Mouse (Mus musculus): ENCODE data around the gene Trappc12. TPM values are rescaled to one million over a fixed set of nuclear protein-coding genes. Genes with fewer than 3 reads are reported as not detected.

The Trappc12 gene
- polyA plus RNA-seq, 1 experiment, result 59.7 TPM

DNA sequence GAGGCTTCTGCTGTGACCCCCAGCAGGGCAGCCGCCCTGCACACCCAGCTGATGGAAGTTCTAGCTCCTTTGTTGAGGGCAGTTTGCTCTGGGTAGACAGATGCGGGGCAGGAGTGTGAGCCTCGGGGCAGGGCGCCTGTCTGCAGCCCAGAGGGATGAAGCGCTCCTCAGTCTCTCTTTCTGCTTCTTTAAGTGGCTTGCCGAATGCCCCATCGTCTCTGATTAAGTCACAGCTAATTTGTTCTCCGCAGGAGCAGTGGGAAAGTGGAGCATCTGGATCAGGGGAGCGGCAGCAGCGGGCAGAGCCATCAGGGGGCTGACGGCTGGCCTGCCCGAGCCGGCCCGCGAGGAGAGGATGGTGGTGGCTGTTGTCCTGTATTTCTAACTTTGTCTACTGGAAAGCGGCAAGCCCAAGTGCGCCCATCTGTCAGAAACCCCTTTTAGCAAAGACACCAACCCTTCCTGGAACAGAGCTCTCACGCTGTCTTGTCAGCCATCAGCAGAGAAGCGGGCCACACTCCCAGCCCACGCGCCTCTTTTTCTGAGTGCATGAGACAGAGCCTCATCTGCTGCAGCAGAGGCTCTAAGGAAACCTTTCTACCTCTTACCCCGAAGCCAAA lies 39.6 kb downstream of the Trappc12 start:
- H3K4me3 ChIP-seq (ENCODE audit: insufficient read depth, low read length), result no peak overlapping the region
- TF ChIP-seq POLR2A (IDR thresholded peaks at IDR 0.05; ENCODE audit: extremely low read depth, insufficient read depth, low read length) (peak; percentile 42; the same call in 1 of the 2 replicates), CTCF (IDR thresholded peaks at IDR 0.05; ENCODE audit: extremely low read depth, insufficient read depth, low read length) (no peak)
- H3K4me1 ChIP-seq (ENCODE audit: control insufficient read depth, insufficient read depth, low read length), result peaks cover 10% of the 10 kb centered on the region
- H3K27ac ChIP-seq (ENCODE audit: insufficient read depth, low read length), result peak overlapping the region; percentile 93

DNA sequence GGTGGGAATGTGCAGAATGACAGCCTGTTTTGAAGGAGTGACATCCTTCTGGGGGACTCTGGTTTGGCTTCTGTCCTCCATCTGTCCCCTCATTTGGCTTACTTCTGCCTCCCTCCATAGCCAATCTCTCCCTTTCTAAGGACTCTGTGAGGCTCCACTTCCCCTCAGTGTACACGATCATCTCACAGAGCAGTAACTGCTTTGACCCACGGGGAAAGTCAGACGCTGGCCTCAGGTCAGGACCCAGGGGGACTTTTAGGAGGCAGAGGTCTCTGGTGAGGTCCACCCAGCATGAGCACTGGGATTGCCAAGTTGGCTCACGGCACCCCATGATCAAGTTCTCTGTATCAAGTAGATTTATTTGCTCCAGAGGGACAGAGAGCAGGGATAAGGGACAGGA lies 42.1 kb downstream of the Trappc12 start:
- no peak for TF ChIP-seq CTCF (IDR thresholded peaks at IDR 0.05; ENCODE audit: extremely low read depth, insufficient read depth, low read length)
- no peak for TF ChIP-seq POLR2A (IDR thresholded peaks at IDR 0.05; ENCODE audit: extremely low read depth, insufficient read depth, low read length)
- peaks cover 12% of the 10 kb centered on the region for H3K4me1 ChIP-seq (ENCODE audit: control insufficient read depth, insufficient read depth, low read length)
- H3K27ac ChIP-seq (ENCODE audit: insufficient read depth, low read length), result no peak overlapping the region
- H3K4me3 ChIP-seq (ENCODE audit: insufficient read depth, low read length), result no peak overlapping the region

DNA sequence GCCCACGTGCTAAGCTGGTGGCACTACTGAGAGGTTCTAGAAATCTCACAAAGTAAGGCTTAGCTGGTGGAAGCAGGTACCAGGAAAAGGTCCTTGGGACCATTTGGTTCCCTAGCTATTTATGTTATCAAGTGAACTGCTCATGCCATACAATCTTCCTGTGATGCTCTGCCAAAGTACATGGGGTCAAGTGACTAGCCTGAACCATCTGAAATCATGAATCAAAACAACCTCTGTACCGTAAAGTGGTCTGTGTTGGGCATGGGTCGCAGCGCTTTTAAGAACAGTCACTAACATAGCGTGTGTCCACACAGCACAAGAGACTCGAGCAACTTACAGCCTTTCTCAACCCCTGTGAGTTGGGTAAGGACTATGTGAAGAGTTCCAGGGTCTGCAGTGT lies 45.1 kb downstream of the Trappc12 start:
- H3K4me3 ChIP-seq (ENCODE audit: insufficient read depth, low read length), result no peak overlapping the region
- no peak overlapping the region for H3K27ac ChIP-seq (ENCODE audit: insufficient read depth, low read length)
- peaks cover 9% of the 10 kb centered on the region for H3K4me1 ChIP-seq (ENCODE audit: control insufficient read depth, insufficient read depth, low read length)
- TF ChIP-seq POLR2A (IDR thresholded peaks at IDR 0.05; ENCODE audit: extremely low read depth, insufficient read depth, low read length) (no peak), CTCF (IDR thresholded peaks at IDR 0.05; ENCODE audit: extremely low read depth, insufficient read depth, low read length) (no peak)

DNA sequence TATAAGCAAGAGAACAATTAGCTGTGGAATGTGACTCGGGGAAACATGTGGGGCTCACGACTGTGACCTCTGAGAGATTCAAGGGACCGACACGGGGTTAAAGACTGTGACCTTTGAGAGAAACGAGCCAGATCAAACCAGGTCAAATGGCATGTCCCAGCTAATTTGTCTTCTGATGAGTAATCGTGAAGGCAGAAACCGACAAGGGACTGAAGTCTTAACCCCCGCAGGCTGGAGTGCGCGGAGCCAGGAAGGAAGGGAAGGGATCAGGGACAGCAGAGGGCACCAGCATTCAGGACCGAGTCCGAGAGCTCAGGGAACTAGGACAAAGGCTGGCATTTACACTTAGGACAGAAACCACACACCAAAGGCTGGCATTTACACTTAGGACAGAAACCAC lies 45.9 kb downstream of the Trappc12 start:
- H3K27ac ChIP-seq (ENCODE audit: insufficient read depth, low read length), result no peak overlapping the region
- H3K4me3 ChIP-seq (ENCODE audit: insufficient read depth, low read length), result no peak overlapping the region
- H3K4me1 ChIP-seq (ENCODE audit: control insufficient read depth, insufficient read depth, low read length), result peaks cover 9% of the 10 kb centered on the region
- TF ChIP-seq CTCF (IDR thresholded peaks at IDR 0.05; ENCODE audit: extremely low read depth, insufficient read depth, low read length) (0 out of 2 replicates have a peak, but pooled peaks have one; percentile 15), POLR2A (IDR thresholded peaks at IDR 0.05; ENCODE audit: extremely low read depth, insufficient read depth, low read length) (no peak)

DNA sequence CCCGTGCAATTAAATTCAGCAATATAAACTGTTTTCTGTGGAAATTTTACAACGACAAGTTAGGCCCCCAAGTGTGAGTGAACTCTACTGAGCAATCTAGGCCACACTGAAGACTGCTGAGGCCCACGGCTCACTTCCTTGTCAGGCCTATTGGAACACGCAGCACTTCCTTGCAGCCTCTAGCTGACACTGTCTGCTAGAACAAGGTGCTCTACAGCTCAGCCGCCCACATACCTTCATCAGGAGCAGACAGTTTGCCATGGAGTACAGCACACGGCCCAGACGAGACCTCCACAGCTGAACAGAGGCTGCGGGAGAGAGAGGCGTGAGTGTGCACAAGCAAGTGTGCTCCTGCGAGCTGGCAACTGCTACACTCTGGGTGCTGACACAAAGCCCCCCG lies 49.0 kb downstream of the Trappc12 start:
- no peak overlapping the region for H3K4me3 ChIP-seq (ENCODE audit: insufficient read depth, low read length)
- peaks cover 13% of the 10 kb centered on the region for H3K4me1 ChIP-seq (ENCODE audit: control insufficient read depth, insufficient read depth, low read length)
- peak overlapping the region; percentile 74 for H3K27ac ChIP-seq (ENCODE audit: insufficient read depth, low read length)
- TF ChIP-seq CTCF (IDR thresholded peaks at IDR 0.05; ENCODE audit: extremely low read depth, insufficient read depth, low read length), result no peak

DNA sequence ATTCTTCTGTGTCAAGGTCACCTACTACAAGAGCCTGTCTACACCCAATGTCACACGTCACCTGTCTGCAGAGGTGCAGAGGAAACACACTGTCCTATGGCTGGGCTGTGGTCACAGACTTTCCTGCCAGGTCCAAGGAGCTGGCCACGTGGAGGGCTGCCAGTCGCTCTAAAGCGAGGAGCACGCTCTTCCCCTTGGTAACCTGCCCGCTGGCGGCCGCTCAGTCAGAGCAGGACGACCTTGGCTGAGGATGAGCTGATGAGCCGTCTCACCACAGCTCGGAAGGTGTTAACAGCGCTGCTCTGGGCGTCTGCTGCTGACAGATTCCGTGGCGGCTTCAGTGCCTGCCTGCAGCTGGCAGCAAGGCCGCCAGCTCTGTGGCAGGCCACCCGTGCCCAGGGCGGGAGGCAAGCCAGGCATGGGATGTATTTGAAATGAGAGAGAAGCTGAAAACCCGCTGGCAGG lies 49.7 kb downstream of the Trappc12 start:
- Histone ChIP-seq H3K4me3 (ENCODE audit: insufficient read depth, low read length) (no peak overlapping the region), H3K27ac (ENCODE audit: insufficient read depth, low read length) (peak overlapping the region; percentile 74), H3K4me1 (ENCODE audit: control insufficient read depth, insufficient read depth, low read length) (peaks cover 13% of the 10 kb centered on the region)
- no peak for TF ChIP-seq POLR2A (IDR thresholded peaks at IDR 0.05; ENCODE audit: extremely low read depth, insufficient read depth, low read length)
- TF ChIP-seq CTCF (IDR thresholded peaks at IDR 0.05; ENCODE audit: extremely low read depth, insufficient read depth, low read length), result no peak

DNA sequence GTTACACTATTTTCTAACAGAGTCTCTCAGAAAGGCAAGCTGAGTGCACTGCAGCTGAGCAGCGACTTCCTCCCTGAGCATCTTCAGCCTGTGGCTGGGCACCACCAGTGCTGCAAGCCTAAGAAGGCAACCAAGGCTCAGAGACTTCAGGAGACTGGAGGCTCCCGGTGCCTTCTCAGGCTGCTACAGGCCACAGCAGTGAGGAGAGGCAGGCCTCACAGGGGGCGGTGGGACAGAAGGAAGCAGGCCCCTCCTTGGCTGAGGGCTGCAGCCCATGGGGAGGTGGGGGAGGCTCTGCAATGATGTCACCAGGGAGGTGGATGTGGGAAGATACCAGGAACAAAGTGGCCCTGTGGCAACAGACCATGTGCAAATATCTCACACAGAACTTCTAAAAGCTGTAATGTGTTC lies 50.2 kb downstream of the Trappc12 start:
- Histone ChIP-seq H3K4me3 (ENCODE audit: insufficient read depth, low read length) (no peak overlapping the region), H3K27ac (ENCODE audit: insufficient read depth, low read length) (peak overlapping the region; percentile 74), H3K4me1 (ENCODE audit: control insufficient read depth, insufficient read depth, low read length) (peaks cover 13% of the 10 kb centered on the region)
- TF ChIP-seq CTCF (IDR thresholded peaks at IDR 0.05; ENCODE audit: extremely low read depth, insufficient read depth, low read length) (no peak), POLR2A (IDR thresholded peaks at IDR 0.05; ENCODE audit: extremely low read depth, insufficient read depth, low read length) (no peak)

DNA sequence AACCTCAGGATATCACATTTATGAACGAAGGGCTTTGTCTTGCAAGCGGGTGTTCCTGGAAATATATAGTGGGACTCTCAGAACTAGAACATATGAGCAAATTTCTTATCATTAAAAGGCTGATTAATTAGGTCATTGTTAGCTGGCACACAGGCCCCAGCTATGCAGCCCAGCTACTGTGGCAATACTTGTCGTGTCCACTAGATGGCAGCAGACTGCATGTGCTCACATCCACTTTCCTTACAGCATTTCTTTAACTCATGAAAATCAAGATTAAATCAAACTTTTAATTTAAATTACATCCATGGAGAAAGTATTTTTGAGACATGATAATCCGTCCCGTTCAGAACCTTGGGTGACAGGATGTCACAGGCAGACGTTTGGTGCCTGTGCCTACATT lies 50.6 kb downstream of the Trappc12 start:
- TF ChIP-seq POLR2A (IDR thresholded peaks at IDR 0.05; ENCODE audit: extremely low read depth, insufficient read depth, low read length) (no peak), CTCF (IDR thresholded peaks at IDR 0.05; ENCODE audit: extremely low read depth, insufficient read depth, low read length) (peak; percentile 89)
- Histone ChIP-seq H3K4me3 (ENCODE audit: insufficient read depth, low read length) (no peak overlapping the region), H3K4me1 (ENCODE audit: control insufficient read depth, insufficient read depth, low read length) (peaks cover 12% of the 10 kb centered on the region), H3K27ac (ENCODE audit: insufficient read depth, low read length) (peak overlapping the region; percentile 74)

DNA sequence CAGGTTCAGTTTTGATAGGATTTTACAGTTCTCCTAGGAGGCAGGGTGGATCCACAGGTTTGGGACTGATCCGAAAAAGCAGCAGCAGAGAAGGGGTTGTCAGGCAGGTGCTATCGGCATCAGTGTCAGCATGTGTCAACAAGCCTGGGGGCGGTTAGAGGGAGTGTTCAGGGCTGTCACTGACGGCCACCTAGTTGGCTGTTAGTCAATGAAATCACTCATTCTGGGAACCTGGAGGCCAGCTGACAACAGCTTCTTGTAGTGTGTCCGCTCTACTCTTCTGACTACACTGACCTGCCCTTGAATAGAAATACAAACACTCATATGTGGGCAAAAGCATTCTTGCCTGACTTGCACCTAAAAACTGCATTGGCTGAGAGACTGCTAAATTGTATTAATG lies 51.2 kb downstream of the Trappc12 start:
- H3K4me1 ChIP-seq (ENCODE audit: control insufficient read depth, insufficient read depth, low read length), result peaks cover 10% of the 10 kb centered on the region
- TF ChIP-seq CTCF (IDR thresholded peaks at IDR 0.05; ENCODE audit: extremely low read depth, insufficient read depth, low read length) (no peak), POLR2A (IDR thresholded peaks at IDR 0.05; ENCODE audit: extremely low read depth, insufficient read depth, low read length) (no peak)
- H3K27ac ChIP-seq (ENCODE audit: insufficient read depth, low read length), result peak overlapping the region; percentile 22; the same call in 1 of the 2 replicates
- H3K4me3 ChIP-seq (ENCODE audit: insufficient read depth, low read length), result no peak overlapping the region

DNA sequence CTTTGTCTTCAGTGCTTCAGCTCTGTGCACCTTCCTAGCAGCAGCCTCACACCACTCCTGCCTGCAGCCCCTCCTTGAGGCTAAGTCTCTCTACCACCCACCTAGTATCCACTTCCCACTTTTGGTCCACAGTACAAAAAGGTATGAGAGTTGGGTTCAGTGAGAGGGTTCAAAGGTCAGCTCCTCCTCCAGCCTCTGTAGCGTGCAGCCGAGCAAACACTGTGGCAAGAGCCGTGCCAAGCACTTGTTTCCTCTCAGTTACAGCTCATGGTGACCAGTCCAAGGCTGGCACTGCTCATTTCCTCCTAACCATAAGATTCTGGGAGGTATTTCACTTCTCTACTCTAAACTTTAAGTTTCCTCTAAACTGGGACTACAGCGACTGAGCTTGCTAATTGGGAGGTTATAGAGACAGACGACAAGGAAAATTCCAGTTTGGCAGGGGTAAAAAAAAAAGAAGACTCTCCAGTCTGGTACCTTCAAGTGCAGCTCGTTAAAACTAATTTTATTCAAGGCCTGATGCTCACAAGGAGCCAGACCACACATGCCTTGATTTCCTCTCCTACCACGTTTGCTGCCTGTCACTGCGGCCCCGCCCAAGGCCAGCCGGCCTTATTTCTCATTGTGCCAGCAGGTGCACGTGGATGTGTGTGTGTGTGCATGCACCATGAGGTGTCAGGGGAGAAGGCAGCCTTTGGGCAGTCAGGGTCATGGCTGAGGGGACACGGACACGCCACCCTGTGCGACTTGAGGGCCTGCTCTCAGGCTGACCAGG lies 52.3 kb downstream of the Trappc12 start:
- Histone ChIP-seq H3K4me3 (ENCODE audit: insufficient read depth, low read length) (no peak overlapping the region), H3K4me1 (ENCODE audit: control insufficient read depth, insufficient read depth, low read length) (peaks cover 10% of the 10 kb centered on the region), H3K27ac (ENCODE audit: insufficient read depth, low read length) (peak overlapping the region; percentile 65)
- TF ChIP-seq CTCF (IDR thresholded peaks at IDR 0.05; ENCODE audit: extremely low read depth, insufficient read depth, low read length), result no peak
- TF ChIP-seq POLR2A (IDR thresholded peaks at IDR 0.05; ENCODE audit: extremely low read depth, insufficient read depth, low read length), result no peak

Measured in cortical plate, adult 2 months (tissue).